Mouse (Mus musculus) midbrain, embryonic 14.5 days (tissue): ENCODE measurements around the gene Svop. TPM values are rescaled to one million over a fixed set of nuclear protein-coding genes. Genes with fewer than 3 reads are reported as not detected.

Source experiments
- ATAC-seq: fragments of 200-750 bp; cut with Nextera tagmentation; 2 replicates; pipeline ENCODE4 v1.8.0; 2017; ENCODE audit warnings: moderate number of reproducible peaks, moderate library complexity; ENCODE audit not compliant: low FRiP score, low TSS enrichment
- DNase-seq: peaks from one replicate; pipeline ENCODE4 v3.0.0-alpha.2; 2015
- H3K27ac ChIP-seq: fragments of 300-500 bp; sonication (generic); replicated peaks from 2 replicates; pipeline ENCODE4 v1.5.1; 2014; ENCODE audit warnings: mild to moderate bottlenecking, low read depth, low read length, moderate library complexity
- H3K27me3 ChIP-seq: fragments of 300-500 bp; sonication (generic); 2 replicates; pipeline ENCODE4 v1.6.1; 2014; ENCODE audit warnings: low read length, control low read depth, mixed read lengths; ENCODE audit not compliant: control insufficient read depth, insufficient read depth
- H3K36me3 ChIP-seq: fragments of 300-500 bp; sonication (generic); 2 replicates; pipeline ENCODE4 v1.6.1; 2014; ENCODE audit warnings: low read length, control low read depth; ENCODE audit not compliant: control insufficient read depth, insufficient read depth
- H3K4me1 ChIP-seq: fragments of 300-500 bp; sonication (generic); 2 replicates; pipeline ENCODE4 v1.6.1; 2014; ENCODE audit warnings: mild to moderate bottlenecking, antibody characterized with exemption, low read length, control low read depth; ENCODE audit not compliant: control insufficient read depth, insufficient read depth
- H3K4me2 ChIP-seq: fragments of 300-500 bp; sonication (generic); 2 replicates; pipeline ENCODE4 v1.6.1; 2014; ENCODE audit warnings: mild to moderate bottlenecking, low read length, moderate library complexity
- H3K4me3 ChIP-seq: fragments of 300-500 bp; sonication (generic); replicated peaks from 2 replicates; pipeline ENCODE4 v1.5.1; 2014; ENCODE audit warnings: low read depth, low read length
- H3K9ac ChIP-seq: fragments of 300-500 bp; sonication (generic); replicated peaks from 2 replicates; pipeline ENCODE4 v1.6.1; 2014; ENCODE audit warnings: mild to moderate bottlenecking, low read length, moderate library complexity
- H3K9me3 ChIP-seq: fragments of 300-500 bp; sonication (generic); 2 replicates; pipeline ENCODE4 v1.6.1; 2016; ENCODE audit warnings: low read length, control low read depth, mixed read lengths; ENCODE audit not compliant: control insufficient read depth
- WGBS: fragments of 180-500 bp; shearing (Covaris S2); extraction: QIAGEN DNeasy Blood & Tissue Kit; methylation state at CpG from one replicate; pipeline ENCODE4 v1.1.7; 2014; 5-methylcytosine and 5-hydroxymethylcytosine counted together
- polyA plus RNA-seq: library from polyadenylated mRNA; unstranded; fragments of >200 nt; fragmentation: Nextera tagmentation; extraction: Ambion mirVana; gene quantifications from 2 replicates; pipeline ENCODE4 v1.2.1, GENCODE M21; 2014

The Svop gene
- polyA plus RNA-seq, 1 experiment from 2014 or later: 88.8 TPM

DNA sequence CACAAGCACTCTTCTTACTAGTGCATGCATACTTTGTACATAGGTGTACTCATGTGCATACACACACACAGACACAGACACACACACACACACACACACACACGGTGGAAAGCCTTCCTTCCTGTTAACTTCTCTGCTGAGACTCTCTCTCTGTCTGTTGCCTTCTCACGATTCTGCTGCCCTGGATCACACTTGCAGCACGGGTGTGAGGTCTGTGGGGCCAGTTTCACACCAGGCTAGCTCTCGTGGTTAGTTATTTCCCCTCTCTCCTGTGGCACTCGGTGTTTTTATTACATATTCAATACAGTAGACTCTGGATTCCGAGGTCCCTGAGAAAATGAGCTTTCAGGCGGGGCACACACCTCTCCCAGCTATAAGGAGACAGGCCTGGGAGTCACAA, 25.2 kb upstream of the Svop start:
- Histone ChIP-seq H3K4me2 (no peak overlapping the region), H3K27ac (no peak overlapping the region), H3K9me3 (no peaks in the 10 kb centered on the region), H3K27me3 (no peaks in the 10 kb centered on the region), H3K36me3 (peaks cover 93% of the 10 kb centered on the region), H3K4me3 (no peak overlapping the region), H3K9ac (no peak overlapping the region), H3K4me1 (no peaks in the 10 kb centered on the region)
- DNase-seq (no peak), ATAC-seq (no peak)
- WGBS: 91% methylated on average over 7 of the region's 7 CpGs

DNA sequence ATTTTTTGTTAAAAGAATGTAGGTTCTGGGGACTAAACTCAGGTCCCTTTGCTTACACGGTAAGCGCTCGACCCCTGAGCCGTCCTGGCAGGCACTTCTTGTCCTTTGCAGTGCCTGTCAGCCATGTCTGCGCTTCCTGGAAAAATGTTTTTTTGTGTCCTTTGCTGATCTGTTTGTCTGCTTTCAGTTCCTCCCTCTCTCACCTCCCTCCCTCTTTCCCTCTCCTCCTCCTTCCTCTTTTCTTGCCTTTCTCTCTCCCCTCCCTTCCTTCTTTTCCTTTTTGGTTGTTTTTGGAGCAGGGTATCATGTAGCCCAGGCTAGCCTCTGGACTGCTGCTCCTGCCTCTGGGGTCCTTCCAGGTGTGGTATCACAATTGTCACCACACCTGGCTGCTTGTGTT, 23.7 kb upstream of the Svop start:
- H3K36me3 ChIP-seq: peaks cover 93% of the 10 kb centered on the region
- no peaks in the 10 kb centered on the region for H3K4me1 ChIP-seq
- H3K27ac ChIP-seq: no peak overlapping the region
- no peaks in the 10 kb centered on the region for H3K9me3 ChIP-seq
- H3K27me3 ChIP-seq: no peaks in the 10 kb centered on the region
- no peak overlapping the region for H3K9ac ChIP-seq
- 90% methylated on average over 5 of the region's 5 CpGs for WGBS
- no peak for DNase-seq
- no peak for ATAC-seq
- H3K4me3 ChIP-seq: no peak overlapping the region
- no peak overlapping the region for H3K4me2 ChIP-seq

DNA sequence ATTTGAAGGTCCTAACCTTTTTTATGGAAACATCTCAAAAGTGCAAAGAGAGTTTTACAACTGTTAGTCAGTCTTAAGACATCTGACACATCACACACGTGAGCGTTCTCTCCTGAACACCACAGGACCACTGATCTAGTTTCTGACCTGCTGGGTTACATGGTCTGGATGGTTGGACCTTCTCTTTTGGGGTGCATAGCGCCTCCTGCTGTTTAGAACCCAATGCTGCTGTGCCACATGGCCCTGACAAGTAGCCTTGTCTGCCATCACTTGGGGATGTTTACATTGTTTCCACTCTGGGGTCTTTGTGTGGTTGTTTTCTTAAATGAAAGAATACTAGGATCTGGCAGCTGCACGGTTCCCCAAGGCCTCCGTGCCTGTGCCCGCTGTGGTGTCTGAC, 22.0 kb upstream of the Svop start:
- WGBS: 89% methylated on average over 6 of the region's 6 CpGs
- Histone ChIP-seq H3K27ac (no peak overlapping the region), H3K4me3 (no peak overlapping the region), H3K4me1 (no peaks in the 10 kb centered on the region), H3K9me3 (no peaks in the 10 kb centered on the region), H3K27me3 (no peaks in the 10 kb centered on the region), H3K36me3 (peaks cover 93% of the 10 kb centered on the region), H3K9ac (no peak overlapping the region), H3K4me2 (no peak overlapping the region)
- DNase-seq: no peak
- ATAC-seq: no peak

GRCm38 (mm10) chr5:114106391-114106935, 15.1 kb upstream of the Svop start:
- H3K27ac ChIP-seq: no peak overlapping the region
- H3K36me3 ChIP-seq: peaks cover 75% of the 10 kb centered on the region
- H3K4me1 ChIP-seq: peaks cover under 1% of the 10 kb centered on the region; the same call in 1 of the 2 replicates
- H3K9me3 ChIP-seq: no peaks in the 10 kb centered on the region
- H3K27me3 ChIP-seq: no peaks in the 10 kb centered on the region
- H3K9ac ChIP-seq: no peak overlapping the region
- H3K4me3 ChIP-seq: no peak overlapping the region
- WGBS: 88% methylated on average over 16 of the region's 16 CpGs
- no peak overlapping the region for H3K4me2 ChIP-seq
- ATAC-seq: no peak
- DNase-seq: no peak

DNA sequence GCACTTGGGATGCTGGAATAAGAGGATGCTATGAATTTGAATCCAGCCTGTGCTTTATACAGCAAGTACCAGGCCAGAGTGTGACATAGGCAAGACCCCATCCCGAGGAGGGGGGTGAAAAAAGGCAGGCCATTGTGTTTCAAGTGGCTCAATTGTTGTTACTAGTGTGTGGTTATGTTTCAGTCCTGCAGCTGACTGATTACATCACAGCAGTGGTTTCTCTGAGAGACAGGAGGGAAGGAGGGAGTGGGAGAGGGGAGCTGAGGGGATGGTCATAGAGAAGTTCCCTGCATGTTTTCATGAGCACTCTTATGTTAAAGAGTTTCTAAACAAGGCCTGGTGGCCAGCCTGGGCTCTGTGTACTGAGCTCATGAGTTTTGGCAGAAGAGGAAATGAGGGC, 11.4 kb upstream of the Svop start:
- Histone ChIP-seq H3K9me3 (no peaks in the 10 kb centered on the region), H3K4me2 (no peak overlapping the region), H3K4me1 (peaks cover 13% of the 10 kb centered on the region), H3K27ac (no peak overlapping the region), H3K9ac (no peak overlapping the region), H3K4me3 (no peak overlapping the region), H3K36me3 (peaks cover 38% of the 10 kb centered on the region), H3K27me3 (no peaks in the 10 kb centered on the region)
- no peak for ATAC-seq
- no peak for DNase-seq
- WGBS: 78% methylated on average over 1 of the region's 1 CpGs

DNA sequence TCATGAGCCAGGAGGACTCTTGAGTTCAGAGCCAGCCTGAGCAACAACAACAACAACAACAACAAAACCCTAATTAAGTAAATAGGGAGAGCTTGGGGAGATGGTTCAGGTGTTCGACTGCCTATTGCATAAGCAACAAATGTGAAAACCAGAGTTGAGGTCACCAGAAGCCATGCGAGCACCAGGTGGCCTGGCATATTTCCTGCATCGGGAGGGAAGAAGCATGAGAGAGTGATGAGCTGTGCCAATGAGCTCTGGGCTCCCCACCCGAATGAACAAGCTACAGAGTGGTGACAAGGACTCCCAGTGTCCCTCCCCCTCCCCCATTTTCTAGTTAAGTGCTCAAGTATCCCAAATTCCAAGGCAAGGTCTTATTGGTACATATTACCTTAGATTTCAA, 10.5 kb upstream of the Svop start:
- ATAC-seq (no peak), DNase-seq (no peak)
- no peaks in the 10 kb centered on the region for H3K9me3 ChIP-seq
- H3K27ac ChIP-seq: no peak overlapping the region
- H3K36me3 ChIP-seq: peaks cover 36% of the 10 kb centered on the region
- no peaks in the 10 kb centered on the region for H3K27me3 ChIP-seq
- no peak overlapping the region for H3K9ac ChIP-seq
- peaks cover 13% of the 10 kb centered on the region for H3K4me1 ChIP-seq
- H3K4me2 ChIP-seq: no peak overlapping the region; the same call in 1 of the 2 replicates
- 92% methylated on average over 4 of the region's 4 CpGs for WGBS
- no peak overlapping the region for H3K4me3 ChIP-seq

DNA sequence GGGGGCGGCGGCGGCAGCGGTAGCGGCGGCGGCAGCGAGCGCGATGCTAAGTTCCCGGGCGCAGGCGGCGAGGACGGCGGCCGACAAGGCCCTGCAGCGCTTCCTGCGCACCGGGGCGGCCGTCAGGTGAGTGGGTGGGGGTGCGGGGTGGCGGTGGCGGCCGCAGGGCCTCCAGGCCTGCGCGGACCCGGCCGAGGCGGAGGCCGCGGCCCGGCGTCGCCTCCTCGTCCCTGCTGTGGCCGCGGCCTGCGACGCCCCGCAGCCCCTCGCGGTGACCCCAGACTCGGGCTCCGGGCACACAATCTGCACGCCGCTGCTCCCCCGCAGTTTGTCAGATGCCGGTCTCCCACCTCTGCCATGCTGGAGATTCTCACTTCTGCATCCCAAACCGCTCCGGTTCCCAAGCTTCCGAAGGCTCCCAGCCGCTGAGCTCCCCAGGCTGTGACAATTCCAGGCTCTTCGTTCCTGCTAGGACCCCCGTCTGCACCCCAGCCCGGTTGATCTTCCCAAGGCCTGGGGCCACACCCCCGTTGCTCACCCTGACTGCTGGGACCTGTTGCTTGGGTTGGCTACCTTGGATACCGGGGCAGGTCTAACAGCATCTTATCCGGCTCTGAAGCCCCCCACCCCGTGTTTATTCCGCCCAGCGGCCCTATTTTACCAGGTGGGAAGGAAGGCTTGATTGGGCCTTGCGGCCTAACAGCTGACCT, 9.2 kb upstream of the Svop start:
- Histone ChIP-seq H3K4me2 (peak overlapping the region; percentile 84), H3K36me3 (peaks cover 23% of the 10 kb centered on the region), H3K4me1 (peaks cover 13% of the 10 kb centered on the region), H3K4me3 (peak overlapping the region; percentile 92), H3K27ac (peak overlapping the region; percentile 80), H3K9me3 (no peaks in the 10 kb centered on the region), H3K9ac (peak overlapping the region; percentile 95), H3K27me3 (no peaks in the 10 kb centered on the region)
- peak; percentile 69; the same call in 1 of the 2 replicates for ATAC-seq
- 3% methylated on average over 58 of the region's 64 CpGs for WGBS
- DNase-seq: no peak

DNA sequence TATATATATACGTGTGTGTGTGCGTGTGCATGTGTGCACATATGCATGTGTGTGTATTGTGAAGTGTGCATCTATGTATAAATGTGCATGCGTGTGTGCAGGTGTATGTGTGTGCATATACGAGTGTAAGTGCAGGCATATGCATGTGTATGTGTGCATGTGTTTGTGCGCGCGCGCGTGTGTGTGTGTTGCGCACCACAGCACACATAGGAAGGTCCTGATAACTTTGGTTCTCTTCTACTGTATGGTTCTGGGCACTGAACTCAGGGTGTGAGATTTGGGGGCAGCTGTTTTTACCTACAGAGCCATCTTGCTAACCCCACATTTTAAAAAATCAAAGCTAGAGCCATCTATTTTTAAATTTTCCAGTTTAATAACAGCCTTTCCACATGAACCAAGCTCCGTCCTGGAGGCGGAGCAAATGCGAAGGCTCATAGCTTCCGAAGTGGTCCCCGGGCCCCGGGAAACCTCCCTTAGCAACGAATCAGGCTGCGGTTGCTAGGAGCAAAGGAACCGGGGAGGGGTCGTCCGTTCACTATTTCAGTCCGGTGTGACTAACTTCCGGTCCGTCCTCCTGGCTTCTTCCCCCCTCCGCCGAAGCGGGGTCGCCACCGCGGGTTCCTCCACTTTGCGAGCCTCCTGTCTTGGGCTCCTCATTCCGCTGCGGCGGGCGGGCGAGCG, 8.5 kb upstream of the Svop start:
- no peaks in the 10 kb centered on the region for H3K27me3 ChIP-seq
- H3K4me1 ChIP-seq: peaks cover 13% of the 10 kb centered on the region
- peaks cover 16% of the 10 kb centered on the region; the same call in 1 of the 2 replicates for H3K36me3 ChIP-seq
- peak overlapping the region; percentile 84 for H3K4me2 ChIP-seq
- DNase-seq: peak; percentile 95
- H3K27ac ChIP-seq: peak overlapping the region; percentile 80
- peak overlapping the region; percentile 92 for H3K4me3 ChIP-seq
- 7% methylated on average over 37 of the region's 37 CpGs for WGBS
- H3K9ac ChIP-seq: peak overlapping the region; percentile 95
- peak; percentile 92 for ATAC-seq
- H3K9me3 ChIP-seq: no peaks in the 10 kb centered on the region
